Mouse (Mus musculus) heart, adult 2 months (tissue): ENCODE measurements at regions not wholly inside any gene's neighbourhood (a gene's known extent, or its start where the extent isn't known, plus 50 kb on each side); places are given as distances from the start of the nearest gene placed in this dataset.

Source experiments
- DNase-seq, 2 experiments: peaks; one replicate each; pipeline ENCODE4 v3.0.0; 2021
- H3K27ac ChIP-seq: fragments of 200-600 bp; 2 replicates; pipeline ENCODE4 v1.8.1; 2022
- H3K27me3 ChIP-seq: fragments of 200-500 bp; 2 replicates; pipeline ENCODE4 v1.6.1; 2012; ENCODE audit warnings: mild to moderate bottlenecking, low read length, inconsistent platforms, mixed read lengths; ENCODE audit not compliant: control insufficient read depth, insufficient read depth
- H3K36me3 ChIP-seq: fragments of 200-500 bp; 2 replicates; pipeline ENCODE4 v1.6.1; 2012; ENCODE audit warnings: low read length, inconsistent platforms; ENCODE audit not compliant: control insufficient read depth, insufficient read depth
- H3K4me1 ChIP-seq: fragments of 200-500 bp; 2 replicates; pipeline ENCODE4 v1.6.1; 2011; ENCODE audit warnings: low read length; ENCODE audit not compliant: control insufficient read depth, insufficient read depth
- H3K4me3 ChIP-seq: fragments of 200-600 bp; 2 replicates; pipeline ENCODE4 v1.8.1; 2022
- H3K79me2 ChIP-seq: fragments of 200-500 bp; replicated peaks from 2 replicates; pipeline ENCODE4 v1.6.1; 2012; ENCODE audit warnings: mild to moderate bottlenecking, inconsistent platforms, low read length, moderate library complexity, mixed read lengths; ENCODE audit not compliant: control insufficient read depth, insufficient read depth
- H3K9ac ChIP-seq: fragments of 200-500 bp; 2 replicates; pipeline ENCODE4 v1.6.1; 2012; ENCODE audit warnings: low read depth, mild to moderate bottlenecking, control low read depth, inconsistent platforms, low read length, mixed read lengths
- CTCF ChIP-seq: fragments of 200-600 bp; IDR thresholded peaks from 2 replicates; pipeline ENCODE4 v1.8.1; 2022; ENCODE audit warnings: antibody characterized with exemption, mild to moderate bottlenecking, moderate library complexity
- EP300 ChIP-seq: fragments of 200-500 bp; IDR thresholded peaks from 2 replicates; pipeline ENCODE4 v1.6.1; 2011; ENCODE audit warnings: low read depth, low read length, control low read depth; ENCODE audit not compliant: insufficient read depth
- POLR2A ChIP-seq: fragments of 200-500 bp; IDR thresholded peaks from 2 replicates; pipeline ENCODE4 v1.6.1; 2011; ENCODE audit warnings: mild to moderate bottlenecking, low read depth, low read length, control low read depth; ENCODE audit not compliant: insufficient read depth
- WGBS: fragments of 180-500 bp; shearing (Covaris S2); methylation state at CpG from one replicate; pipeline ENCODE4 v1.1.7; 2018; 5-methylcytosine and 5-hydroxymethylcytosine counted together
- intact Hi-C: fragments of 180-260 bp; cut with DNase I; formaldehyde crosslinking; loops from one replicate; pipeline ENCODE4 v1.15.1; 2025

DNA sequence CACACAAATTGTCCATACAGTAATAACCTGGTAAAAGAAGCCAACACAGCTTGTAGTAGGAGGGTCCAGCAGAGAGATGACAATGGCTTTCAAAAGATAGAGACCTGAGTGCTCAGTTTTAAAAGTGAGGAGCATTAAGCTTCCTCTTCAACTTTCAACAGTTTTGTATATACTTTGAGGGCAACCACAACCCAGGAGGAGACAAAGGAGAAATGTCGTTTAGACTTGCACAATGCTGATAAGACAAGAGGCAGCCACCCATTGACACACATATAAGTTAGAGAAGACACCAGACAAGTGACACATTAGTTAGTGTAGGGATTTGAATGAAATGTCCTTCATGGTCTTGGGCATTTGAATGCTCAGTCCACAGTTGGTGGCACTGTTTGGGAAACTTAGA, 147.2 kb upstream of the Tbl1x start:
- Histone ChIP-seq H3K9ac (no peak overlapping the region), H3K79me2 (no peaks in the 10 kb centered on the region), H3K27me3 (no peaks in the 10 kb centered on the region), H3K4me3 (no peak overlapping the region), H3K36me3 (no peaks in the 10 kb centered on the region), H3K27ac (no peak overlapping the region), H3K4me1 (no peaks in the 10 kb centered on the region)
- TF ChIP-seq POLR2A (no peak), EP300 (no peak), CTCF (no peak)
- no peak for DNase-seq
- intact Hi-C loops, result no loop called here
- WGBS, result 22% methylated on average over 1 of the region's 1 CpGs

- DNase-seq, result no peak
- no peak overlapping the region for H3K27ac ChIP-seq
- H3K4me3 ChIP-seq, result no peak overlapping the region
- H3K4me1 ChIP-seq, result no peaks in the 10 kb centered on the region
- intact Hi-C loops, result no loop called here
- H3K27me3 ChIP-seq, result no peaks in the 10 kb centered on the region
- no peak for TF ChIP-seq EP300
- no peak for TF ChIP-seq POLR2A
- no peak for TF ChIP-seq CTCF
- no peaks in the 10 kb centered on the region for H3K79me2 ChIP-seq
- H3K9ac ChIP-seq, result no peak overlapping the region
- H3K36me3 ChIP-seq, result no peaks in the 10 kb centered on the region
Measured at GRCm38 (mm10) chrX:77367351-77367750, 143.5 kb upstream of the Tbl1x start.

DNA sequence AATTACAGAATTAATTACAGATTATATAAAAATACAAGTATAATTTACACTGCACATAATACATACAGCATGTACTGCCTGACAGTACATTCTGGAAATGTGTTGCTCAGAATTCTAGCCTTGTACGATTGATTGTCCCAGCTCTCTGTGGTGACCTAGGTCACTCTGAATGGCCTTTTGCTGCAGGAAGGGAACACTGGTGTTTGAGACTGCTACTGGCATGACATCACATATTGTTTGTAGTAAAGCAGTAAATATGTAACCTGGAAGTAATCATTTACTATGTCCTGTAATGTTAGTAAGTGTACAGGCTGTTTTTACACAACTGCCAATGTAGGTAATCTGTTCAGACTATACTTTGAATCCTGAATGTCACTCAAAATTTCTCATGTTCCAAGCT, 123.5 kb upstream of the Tbl1x start:
- no peak overlapping the region for H3K4me3 ChIP-seq
- H3K79me2 ChIP-seq, result no peaks in the 10 kb centered on the region
- no peak overlapping the region for H3K27ac ChIP-seq
- H3K27me3 ChIP-seq, result no peaks in the 10 kb centered on the region
- H3K9ac ChIP-seq, result no peak overlapping the region
- intact Hi-C loops, result no loop called here
- no peaks in the 10 kb centered on the region for H3K36me3 ChIP-seq
- TF ChIP-seq EP300, result no peak
- no peak for TF ChIP-seq CTCF
- no peak for TF ChIP-seq POLR2A
- H3K4me1 ChIP-seq, result no peaks in the 10 kb centered on the region
- WGBS, result 69% methylated on average over 1 of the region's 1 CpGs
- DNase-seq, result no peak

DNA sequence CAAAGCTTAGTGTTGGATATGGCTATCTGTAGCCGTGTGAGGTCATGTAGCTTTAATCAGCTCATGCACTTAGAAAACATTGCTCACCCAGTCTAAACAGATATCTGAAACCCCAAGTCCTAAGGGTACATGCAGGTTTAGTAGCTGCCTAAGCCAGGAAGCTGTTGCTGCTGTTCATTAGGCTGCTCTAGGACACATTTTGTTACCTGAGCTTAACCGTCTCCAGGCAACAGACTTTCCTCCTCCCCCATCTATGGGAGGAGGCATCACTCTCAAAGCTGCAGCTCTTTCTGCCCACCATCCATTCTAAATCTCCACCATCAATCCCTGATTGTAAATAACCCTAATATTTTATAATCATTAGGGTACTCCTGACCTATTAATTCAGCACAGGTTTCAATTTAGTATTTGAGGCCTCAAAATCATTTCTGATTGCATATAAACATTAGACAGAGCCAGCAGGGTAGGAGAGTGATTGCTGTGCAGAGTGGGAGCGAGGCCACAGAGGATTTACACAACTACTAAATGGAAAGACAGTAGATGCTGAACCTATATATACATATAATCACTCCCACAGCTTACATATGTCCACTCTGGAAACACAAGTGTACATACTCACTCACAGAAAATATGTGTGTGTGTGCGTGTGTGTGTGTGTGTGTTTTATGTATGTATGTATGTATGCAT, 118.9 kb upstream of the Tbl1x start:
- Histone ChIP-seq H3K27ac (no peak overlapping the region), H3K9ac (no peak overlapping the region), H3K4me3 (no peak overlapping the region), H3K27me3 (no peaks in the 10 kb centered on the region), H3K36me3 (no peaks in the 10 kb centered on the region), H3K4me1 (no peaks in the 10 kb centered on the region), H3K79me2 (no peaks in the 10 kb centered on the region)
- 73% methylated on average over 4 of the region's 4 CpGs for WGBS
- DNase-seq, result no peak
- TF ChIP-seq POLR2A (no peak), CTCF (no peak), EP300 (no peak)
- intact Hi-C loops, result no loop called here

DNA sequence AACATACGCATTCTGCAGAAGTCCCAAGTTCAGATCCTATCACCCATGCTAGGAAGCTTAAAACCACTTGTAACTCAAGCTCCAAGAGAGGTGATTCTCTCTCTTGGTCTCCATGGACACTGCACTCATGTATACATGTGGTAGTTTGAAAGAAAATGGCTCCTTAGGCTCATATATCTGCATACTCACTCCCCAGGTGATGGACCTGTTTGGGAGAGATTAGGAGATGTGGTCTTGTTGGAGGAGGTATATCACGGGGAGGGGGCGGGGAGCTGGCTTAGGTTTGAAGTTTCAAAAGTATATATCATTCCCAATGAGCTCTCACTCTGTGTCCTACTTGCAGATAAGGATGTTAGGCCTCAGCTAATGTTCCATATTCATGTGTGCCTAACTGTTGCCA, 103.9 kb upstream of the Tbl1x start:
- DNase-seq, result no peak
- no peak overlapping the region for H3K9ac ChIP-seq
- 79% methylated on average over 3 of the region's 3 CpGs for WGBS
- H3K79me2 ChIP-seq, result no peaks in the 10 kb centered on the region
- H3K4me1 ChIP-seq, result no peaks in the 10 kb centered on the region
- H3K4me3 ChIP-seq, result no peak overlapping the region
- H3K27ac ChIP-seq, result no peak overlapping the region
- TF ChIP-seq EP300 (no peak), POLR2A (no peak), CTCF (no peak)
- intact Hi-C loops, result no loop called here
- no peaks in the 10 kb centered on the region for H3K36me3 ChIP-seq
- H3K27me3 ChIP-seq, result no peaks in the 10 kb centered on the region

DNA sequence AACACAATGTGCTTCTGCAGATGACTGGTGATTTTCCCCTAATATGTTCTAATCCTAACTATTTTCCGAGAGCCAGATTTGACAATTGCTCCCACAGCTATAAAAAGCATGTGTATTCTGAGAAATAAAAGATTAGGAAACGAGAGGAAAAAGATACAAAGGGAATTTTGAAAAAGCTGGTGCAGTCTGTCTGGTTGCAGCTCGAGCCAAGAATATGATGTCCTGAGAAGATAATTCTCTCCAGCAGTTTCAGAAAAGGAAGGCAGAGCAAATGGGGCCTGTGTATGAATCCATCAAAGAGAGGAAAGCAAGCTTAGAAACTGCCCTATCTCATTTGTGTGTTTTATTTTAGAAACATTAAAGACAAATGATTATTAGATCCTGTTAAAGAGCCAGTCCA, 102.9 kb upstream of the Tbl1x start:
- H3K27me3 ChIP-seq, result no peaks in the 10 kb centered on the region
- H3K4me1 ChIP-seq, result no peaks in the 10 kb centered on the region
- no peak overlapping the region for H3K9ac ChIP-seq
- H3K27ac ChIP-seq, result no peak overlapping the region
- DNase-seq, result no peak
- WGBS, result 35% methylated on average over 3 of the region's 3 CpGs
- intact Hi-C loops, result no loop called here
- H3K36me3 ChIP-seq, result no peaks in the 10 kb centered on the region
- H3K79me2 ChIP-seq, result no peaks in the 10 kb centered on the region
- H3K4me3 ChIP-seq, result no peak overlapping the region
- no peak for TF ChIP-seq CTCF
- no peak for TF ChIP-seq EP300
- TF ChIP-seq POLR2A, result no peak
